Mouse (Mus musculus) inflammation-experienced regulatory T-cells, adult 6 months (primary cell): Measurements from ENCODE around the gene Mcoln2. TPM values are rescaled to one million over a fixed set of nuclear protein-coding genes. Genes with fewer than 3 reads are reported as not detected.

Experiments
- ATAC-seq: one replicate; pipeline ENCODE4 v1.8.0; 2017
- polyA plus RNA-seq, 3 experiments: library from polyadenylated mRNA; unstranded; fragments of 100-300 nt; shearing (Covaris generic); gene quantifications; one replicate each; pipeline ENCODE4 v1.2.1; 2017

The Mcoln2 gene
- 1 to 10 TPM; 3.9 to 8.4 (median 7.9) TPM for polyA plus RNA-seq

DNA sequence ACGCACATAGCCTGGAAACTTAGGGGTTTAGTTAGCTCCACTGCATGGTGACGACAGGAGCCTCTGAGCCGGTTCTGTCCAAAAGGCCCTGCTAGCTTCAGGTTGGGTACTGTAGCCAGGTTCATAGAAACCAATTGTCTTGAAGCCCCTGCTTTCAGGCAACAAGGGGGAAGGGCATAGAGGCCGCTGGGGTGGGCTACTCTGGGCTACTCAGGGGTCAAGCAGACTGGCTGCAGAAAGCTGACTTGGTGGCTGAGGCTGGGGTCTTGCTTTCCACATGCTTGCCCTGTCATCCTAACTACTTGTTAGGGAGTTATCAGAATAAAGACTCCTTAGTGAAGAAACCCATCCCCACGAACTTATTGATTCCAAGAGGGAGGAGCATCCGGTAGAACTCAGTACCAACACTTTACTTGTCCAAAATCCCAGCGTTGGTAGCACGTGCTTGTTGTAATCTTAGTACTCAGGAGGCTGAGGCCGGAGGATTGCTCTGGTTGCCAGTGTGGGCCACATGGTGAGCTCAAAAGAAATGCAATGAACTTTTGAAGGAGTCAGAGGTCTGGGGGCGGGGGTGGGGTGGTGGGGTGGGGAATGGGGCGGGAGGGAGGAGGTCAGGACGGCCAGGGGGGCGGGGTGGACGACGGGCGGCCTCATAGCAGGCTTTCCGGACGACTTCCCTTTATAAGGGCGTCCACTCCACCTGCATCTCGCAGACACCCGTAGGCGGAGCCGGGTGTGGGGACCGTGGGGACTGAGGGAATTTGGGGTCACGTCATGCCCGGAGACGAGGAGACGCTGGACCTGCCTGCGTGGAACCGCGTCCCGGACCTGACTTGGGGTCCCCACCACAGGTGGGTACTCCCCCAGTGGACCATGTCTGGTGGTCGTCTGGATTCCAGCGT lies at the start of gene Mcoln2:
Gene Mcoln2, plus strand, starts transcription at position 678 of the 902 bp plus-strand sequence.
- ATAC-seq, result peak; percentile 35

DNA sequence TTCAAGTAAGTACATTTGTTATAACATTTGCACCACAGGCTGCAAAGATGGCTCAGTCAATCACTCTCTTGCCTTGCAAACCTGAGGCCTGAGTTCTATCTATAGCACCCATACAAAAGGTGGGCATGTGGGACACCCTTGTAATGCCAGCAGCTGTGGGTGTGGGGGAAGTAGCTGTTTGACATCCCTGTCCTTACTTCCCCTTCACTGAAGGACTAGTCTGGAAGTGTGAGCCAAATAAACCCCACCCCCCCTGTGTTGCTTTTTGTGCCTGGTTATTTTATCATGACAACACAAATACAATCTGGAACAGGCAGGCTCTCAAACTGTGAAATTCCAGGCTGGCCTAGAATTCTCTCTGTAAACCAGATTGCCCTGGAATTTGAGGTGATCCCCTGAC lies 49.7 kb upstream of the Mcoln2 start:
- no peak for ATAC-seq

DNA sequence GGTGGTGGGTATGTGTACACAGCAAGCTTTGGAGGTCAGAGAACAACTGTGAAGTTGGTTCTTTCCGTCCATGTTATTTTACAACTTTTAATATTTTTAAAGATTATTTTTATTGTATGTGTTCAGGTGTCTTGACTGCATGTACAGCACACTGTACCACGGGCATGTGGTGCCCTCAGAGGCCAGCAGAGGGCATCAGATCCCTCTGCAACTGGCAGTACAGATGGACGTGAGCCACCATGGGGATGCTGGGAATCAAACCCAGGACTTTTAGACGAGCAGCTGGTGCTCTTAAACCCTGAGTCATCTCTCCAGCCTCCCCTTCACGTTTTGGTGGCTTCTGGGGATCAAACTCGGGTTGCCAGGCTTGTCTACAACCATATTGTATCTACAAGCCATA lies 47.6 kb upstream of the Mcoln2 start:
- ATAC-seq, result no peak

DNA sequence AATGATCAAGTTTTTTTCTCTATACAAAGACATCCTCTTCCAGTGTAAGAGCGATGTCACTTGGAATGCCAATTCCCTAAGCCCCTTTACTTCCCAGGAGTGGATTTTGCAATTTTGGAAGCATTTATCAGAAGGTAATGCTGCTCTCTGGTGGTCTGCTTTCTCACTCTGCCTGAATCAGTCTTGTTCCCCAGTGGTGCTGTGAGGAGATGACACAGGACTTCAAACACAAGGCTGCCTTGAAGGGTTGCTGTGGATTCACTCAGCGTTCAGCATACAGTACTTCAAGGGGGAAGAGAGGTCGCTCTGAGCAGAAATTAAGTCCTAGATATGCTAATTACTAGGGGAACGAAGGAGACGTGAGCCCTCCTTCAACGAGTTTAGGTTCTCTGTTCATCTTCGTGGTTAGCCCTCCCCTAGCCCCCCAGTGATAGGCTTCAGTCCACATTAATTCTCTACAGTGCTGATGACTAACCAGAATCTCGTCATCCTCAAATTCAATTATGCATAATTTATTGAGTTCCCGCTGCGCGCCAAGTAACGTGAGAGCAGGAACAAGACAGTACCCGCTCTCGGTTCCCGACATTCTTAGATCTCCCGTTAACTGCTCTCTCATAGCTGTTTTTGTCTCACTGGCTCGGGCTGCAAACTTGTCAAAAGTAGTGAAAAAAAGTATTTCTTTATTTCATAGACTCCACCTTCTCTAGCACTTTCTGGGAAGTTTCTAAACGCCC lies 42.4 kb upstream of the Mcoln2 start:
- peak; percentile 41 for ATAC-seq

DNA sequence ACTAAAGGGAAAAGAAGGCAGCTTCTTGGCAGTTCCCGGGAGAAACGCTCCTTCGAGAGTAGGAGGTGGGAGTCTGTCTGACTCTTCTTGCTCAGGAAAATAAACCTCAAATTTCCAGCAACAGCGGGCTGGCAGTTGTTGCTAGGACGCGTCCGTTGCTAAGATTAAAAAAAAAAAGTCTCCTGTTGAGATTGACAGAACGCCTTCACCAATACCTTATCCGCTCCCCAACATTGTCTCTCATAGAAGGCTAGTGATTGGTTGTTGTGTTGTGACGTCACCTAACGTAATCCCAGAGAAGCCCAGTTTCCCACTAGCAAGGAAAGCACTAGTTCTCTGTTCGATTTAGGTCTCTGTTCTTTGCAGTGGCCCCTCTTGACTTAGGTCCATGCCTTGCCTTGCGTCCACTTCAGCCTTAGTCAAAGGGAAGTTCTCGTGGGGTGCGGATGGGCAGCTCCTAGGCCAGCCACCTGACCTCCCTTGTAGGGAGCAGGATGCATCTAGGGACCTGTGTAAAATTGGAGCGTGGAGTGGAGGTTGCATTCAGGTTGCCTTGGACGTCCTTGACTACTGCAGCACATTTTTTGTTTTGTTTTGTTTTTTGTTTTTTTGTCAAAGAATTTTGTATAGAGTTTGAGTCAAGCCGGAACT lies 41.6 kb upstream of the Mcoln2 start, which contains the start of gene Wdr63:
Gene Wdr63, minus strand, starts transcription at position 210 of the 651 bp plus-strand sequence.
- peak; percentile 97 for ATAC-seq

DNA sequence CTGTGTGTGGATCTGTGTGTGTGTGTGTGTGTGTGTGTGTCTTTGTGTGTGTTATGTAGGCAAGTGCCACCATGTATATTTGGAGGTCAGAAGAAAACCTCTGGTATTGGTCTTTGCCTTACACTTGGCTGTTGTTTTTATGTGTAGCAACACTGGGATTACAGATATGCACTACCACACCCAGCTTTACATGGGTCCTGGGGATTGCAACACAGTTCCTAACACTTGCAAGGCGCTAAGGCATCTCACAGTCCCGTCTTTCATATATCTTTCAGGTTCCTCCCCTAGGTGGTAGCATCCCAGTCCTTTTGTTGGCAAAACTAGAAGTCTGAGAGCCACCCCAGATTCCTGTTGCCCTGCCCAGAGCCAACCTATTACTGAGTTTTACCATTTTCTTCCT lies 40.7 kb upstream of the Mcoln2 start:
- ATAC-seq, result no peak

DNA sequence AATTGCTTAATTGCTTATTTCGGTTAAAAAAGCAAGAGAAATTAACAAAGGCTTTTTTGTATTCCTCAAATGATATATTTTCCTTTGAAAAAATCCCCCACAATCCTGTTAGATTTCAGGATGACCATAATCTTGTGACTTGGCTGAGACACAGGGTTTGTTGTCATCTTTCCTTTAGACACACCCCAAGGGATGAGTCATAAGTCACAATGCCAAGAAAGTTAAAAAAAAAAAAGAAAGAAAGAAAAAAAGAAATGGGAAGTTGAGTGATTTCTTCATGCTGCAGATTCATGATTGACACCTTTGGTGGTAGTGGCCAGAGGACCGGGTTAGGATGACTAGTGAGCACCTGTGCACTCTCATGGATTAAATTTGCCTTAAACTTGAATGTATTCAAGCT lies 39.3 kb upstream of the Mcoln2 start:
- no peak for ATAC-seq

DNA sequence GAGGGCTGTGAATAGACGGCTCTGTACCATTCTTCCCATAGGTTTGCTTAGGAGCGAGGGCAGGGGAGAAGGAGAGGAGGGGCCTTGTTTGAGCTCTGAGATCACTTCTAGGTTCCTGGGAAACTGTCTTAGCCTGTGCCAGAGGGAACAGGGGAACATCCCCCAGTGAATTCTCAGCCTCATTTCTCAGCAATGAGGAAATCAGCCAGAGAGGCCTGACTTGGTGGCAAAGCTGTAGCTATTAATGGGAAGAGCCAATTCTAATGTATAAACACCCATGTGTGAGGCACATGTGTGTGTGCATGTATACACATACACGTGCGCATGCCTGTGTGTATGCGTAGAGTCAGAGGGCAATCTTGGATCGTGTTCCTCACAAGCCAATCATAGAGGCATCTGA lies 38.7 kb upstream of the Mcoln2 start:
- ATAC-seq, result no peak

DNA sequence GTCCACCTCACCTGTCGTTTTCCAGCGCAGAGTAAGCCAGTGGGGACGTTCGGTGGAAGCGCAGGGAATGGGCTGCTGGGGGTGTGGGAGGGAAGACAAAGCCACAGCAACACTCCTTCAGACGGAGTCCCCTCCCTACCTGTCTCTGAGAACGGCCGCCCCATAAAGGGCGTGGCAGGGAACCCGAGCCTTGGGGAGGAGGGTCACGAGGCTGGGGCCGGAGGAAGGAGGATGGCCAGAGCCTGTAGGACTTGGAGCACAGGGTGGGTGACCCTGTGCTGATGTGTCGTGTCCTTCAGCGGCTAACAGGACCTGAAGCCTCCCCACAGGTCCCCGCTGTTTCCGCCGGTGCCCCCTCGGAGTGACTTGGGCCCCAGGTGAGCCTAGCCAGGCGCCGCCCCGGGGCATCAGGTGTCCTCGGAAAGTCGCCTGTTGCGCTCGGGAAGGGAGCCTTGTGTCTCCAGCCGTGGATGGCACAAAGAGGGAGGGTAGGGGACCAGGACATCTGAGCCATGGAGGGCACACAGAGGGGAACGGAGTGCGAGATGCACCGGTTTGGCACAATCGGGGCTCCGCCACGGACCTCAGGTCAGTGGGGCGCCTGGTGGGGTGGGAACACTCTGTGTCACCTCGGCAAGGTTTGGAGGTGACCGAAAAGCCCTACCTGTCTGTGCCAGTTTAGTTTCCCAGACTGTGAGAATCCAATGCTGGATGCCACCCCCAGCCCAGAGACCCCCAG lies 32.2 kb upstream of the Mcoln2 start, which contains the start of gene Mcoln3:
Gene Mcoln3, plus strand, starts transcription at position 193 of the 739 bp plus-strand sequence.
- no peak for ATAC-seq

DNA sequence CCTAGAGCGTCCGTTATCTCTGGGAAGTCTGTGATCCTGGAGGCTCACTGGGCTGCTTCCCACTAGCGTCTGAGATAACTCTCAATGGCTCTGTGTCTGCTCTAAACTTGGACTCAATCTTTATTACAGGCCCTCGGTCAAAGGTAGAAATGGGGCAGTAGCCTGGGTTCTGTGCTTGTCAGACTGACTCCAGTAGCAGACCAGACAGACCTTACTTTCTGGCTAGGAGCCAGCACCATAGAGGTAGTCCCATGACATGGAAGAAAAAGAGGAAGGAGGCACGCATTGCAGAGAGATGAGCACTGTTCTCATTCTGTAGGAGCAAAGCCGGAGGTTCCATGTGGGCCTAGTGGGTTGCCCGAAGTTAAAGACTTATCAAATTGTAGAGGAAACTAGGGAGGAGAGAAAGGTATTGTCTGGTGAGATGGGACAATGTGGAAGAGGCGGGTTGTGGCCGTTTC lies 31.6 kb upstream of the Mcoln2 start:
- no peak for ATAC-seq

DNA sequence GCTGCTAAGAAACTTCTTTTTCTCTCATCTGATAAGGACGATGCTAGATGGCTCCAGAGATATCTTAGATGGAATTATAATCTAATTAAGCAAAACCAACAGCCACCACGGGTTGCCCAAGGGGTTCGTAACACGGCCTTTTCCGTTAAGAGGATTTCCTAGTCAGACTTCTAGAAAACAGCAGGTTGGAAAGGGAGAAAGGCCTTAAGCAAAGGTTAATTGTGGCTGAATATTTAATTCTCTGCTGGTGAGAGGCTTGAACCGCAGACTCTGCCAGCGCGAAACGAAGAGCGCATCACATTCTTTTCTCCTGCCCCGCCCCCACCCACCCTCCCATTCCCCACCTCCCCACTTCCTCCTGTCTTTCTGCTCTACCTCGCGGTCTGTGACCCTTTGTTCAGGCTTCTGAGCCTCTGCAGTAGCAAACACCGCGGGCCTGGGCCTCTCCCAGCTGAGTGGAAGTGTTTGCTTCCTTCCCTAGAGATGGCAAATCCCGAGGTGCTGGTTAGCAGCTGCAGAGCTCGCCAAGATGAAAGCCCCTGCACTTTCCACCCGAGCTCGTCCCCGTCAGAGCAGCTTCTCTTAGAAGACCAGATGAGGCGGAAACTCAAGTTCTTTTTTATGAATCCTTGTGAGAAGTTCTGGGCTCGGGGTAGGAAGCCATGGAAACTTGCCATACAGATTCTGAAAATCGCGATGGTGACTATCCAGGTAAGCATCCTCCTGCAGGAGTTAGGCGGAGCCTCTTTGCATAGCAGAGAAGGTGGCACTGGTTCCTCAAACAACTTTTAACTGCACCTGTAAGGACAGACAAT lies 28.1 kb upstream of the Mcoln2 start:
- peak; percentile 62 for ATAC-seq

DNA sequence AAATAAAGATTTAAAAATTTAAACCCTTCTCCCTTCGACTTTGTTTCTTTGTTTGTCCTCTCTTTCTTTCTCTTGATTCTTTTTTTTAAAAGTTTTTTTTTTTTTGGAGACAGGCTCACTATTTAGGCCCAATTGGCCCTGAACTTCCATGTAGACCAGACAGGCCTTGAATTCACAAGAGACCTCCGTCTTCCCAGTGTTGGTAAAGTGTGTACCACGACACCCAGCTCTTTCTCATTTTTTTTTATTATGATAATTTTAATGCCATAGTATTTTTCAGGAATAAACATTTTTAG lies 27.6 kb upstream of the Mcoln2 start:
- ATAC-seq, result no peak

DNA sequence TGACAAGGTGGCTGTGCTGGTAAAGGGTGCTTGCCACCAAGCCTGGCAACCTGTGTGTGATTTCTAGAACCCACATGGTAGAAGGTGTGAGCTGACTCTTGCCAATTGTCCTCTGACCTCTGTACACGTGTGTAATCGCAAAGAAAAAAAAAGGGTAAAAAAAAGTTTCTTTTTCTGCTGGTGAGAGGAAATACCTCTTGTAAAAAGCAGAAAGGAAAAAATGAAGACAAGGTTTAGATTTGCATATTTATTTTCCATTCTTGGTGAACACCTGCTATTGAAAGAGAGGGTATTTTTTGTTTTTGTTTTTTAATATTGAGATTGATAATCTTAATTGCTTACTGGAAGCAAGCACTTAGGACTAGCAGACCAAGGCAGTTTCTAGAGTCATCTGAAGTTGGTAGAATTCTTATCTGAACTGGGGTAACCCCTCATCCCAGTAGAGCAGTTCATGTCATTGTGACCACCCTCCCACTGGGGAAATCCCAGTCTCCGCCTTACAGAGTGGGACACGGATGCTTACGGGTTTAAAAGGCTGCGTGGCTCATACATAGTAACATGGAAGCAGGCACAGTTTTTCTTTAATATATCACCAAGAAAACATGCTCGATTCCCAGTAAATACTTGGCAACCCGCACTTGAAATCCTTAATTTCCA lies 26.7 kb upstream of the Mcoln2 start:
- peak; percentile 62 for ATAC-seq

DNA sequence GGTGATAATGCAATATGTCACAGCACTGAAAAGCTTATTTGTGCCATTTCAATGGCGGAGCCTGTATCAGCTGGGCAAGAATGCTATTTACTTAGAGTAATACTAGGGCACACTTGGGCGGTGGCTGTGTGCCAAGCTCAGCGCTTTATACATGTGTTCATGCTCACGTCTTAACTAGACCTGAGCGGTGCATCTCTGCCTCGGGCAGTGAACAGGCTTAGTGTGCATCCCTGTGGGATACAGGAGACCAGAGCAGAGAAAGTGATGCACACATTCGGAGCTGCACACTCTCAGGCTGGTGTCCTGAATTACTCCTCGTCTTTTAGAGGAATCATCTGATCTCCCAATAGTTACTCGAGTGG lies 26.2 kb upstream of the Mcoln2 start:
- no peak for ATAC-seq

DNA sequence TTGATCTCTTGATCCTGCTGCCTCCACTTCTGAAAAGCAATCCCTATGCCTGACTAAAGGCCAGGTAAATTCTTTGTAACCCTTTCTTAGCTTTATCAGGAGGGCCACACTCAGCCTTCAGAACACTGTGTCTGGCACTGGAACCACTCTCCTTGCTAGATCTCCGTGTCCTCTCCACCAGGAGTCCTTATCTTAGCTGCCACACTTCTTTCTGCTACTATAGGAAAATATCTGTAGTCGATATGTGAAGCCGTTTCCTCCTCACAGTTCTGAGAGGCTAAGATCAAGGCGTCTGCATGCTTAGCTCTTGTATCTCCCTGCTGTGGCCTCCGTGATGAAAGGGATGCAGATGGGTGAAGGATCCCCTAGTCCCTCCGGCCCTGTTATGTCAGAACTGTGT lies 22.4 kb upstream of the Mcoln2 start:
- no peak for ATAC-seq

DNA sequence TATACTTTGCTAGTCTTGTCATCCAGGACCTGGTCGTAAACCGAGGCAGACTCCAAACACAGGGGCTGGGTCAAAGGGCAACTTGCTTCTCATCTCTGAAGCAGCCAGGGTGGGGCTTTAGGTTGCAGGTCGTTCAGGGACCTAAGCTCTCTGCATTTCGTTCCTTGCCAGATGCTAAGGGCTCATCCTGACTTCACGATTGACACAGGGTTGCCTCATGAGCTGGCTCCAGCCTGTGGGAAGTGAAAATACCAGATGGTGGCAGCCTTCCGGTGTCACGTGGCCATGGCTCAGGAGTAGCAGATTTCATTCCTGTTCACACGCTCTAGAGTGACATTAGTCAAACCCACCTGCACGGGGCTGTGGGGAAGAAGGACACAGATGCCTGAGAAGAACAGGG lies 14.8 kb upstream of the Mcoln2 start:
- no peak for ATAC-seq

DNA sequence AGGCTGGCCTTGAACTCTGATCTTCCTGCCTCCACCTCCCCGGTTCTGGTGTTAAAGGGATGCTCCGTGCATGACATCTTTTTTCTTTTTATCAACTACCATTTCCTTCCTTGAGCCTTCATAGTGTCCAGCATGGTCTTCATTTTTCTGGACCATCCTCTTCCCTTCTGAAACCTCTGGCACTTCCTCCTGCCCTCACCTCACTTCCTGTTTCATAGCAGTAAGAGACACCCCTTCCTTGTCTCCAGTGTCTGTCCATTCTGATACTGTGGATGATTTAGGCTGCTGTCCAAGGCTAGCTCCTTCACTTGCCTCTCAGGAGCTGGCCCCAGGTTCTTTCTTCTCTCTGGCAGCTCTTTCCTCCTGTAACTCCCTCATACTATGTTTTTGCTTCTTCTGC lies 14.2 kb upstream of the Mcoln2 start:
- no peak for ATAC-seq

DNA sequence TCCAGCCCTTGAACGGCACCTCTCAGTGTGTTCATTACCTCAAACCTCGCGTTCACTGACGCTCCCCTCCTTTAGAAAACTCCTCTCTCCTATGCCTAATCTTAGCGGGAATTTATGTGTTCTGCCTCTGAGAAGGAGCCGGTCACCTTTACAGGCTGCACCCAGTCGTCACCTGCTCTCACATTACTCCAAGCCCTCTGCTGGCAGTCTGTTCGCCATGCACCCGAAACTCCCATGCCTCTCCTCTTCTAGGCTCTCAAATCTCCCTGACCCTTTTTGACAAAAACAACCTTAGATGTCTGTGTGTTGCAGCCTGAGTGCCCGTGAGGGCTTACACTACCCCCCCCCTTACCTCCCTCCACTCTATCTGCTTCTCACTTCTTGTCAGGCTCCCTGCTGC lies 13.2 kb upstream of the Mcoln2 start:
- ATAC-seq, result no peak

DNA sequence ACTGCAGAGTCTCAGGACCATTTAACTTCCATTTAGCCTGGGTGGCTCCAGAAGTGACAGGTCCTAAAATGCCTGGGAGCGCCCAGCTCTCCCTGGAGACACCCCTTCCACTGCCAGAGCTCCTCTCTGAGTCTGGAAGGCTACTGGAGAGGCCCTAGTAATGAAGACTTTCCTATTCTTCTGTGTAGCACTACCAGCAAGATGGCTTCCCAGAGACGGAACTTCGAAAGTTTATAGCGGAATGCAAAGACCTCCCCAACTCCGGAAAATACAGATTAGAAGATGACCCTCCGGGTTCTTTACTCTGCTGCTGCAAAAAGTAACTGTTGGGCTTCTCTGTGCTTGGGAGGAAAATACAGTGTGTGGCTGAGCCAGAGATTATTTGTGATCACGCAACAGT lies 9.4 kb upstream of the Mcoln2 start:
- ATAC-seq, result no peak

DNA sequence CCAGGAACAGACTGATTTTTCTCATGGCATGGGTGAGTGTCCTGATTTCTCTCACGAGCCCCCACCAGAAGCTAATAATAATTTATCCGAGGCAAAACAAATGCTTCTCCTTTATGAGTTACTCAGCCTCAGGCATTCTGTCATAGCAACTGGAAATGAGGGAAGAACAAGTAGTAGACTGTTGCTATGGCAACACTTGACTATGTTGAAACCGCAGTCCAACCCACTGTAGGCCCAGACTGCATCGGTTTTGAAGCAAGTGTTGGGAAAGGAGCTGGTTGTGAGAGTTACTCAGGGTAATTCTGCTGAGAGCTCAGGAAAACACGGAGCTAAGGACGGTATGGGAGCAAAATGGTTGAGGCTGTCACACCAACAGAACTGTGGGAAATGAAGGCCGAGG lies 7.1 kb upstream of the Mcoln2 start:
- ATAC-seq, result no peak

DNA sequence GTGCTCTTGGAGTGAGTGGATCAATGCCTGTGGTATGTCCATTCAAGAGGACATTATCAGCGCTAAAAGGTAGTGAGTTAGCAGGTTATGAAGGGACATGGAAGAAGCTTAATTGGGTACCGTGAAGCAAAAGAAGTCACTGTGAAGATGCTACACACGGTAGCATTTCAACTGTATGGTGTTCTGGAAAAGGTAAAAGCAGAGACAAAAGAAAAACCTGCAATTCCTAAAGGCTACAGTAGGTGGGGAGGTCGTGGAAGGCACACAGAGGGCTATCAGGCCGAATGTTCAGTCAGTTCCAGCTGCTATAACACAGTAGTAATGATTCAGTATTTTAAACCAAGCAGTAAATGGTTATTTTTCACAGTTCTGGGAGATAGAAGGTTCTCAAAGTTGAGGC lies 4.1 kb upstream of the Mcoln2 start:
- ATAC-seq, result peak; percentile 24
